Comparison of ENCODE assay signal across 9 mouse cellular contexts in genomic region chr14:28506376-28506831, GRCm38 (mm10). TPM values are rescaled to one million over a fixed set of nuclear protein-coding genes. Genes with fewer than 3 reads are reported as not detected.
DNase-seq lines count a peak whose midpoint lies in the region; ATAC-seq and TF ChIP-seq lines count a peak whose summit lies in the region.
"Had no signal": no experiment of that assay in that cellular context is flagged by ENCODE, and none has a peak within 500 bp of the region (broad histone marks: within the 10 kb centered on the region; RNA-seq: fewer than 3 reads in every experiment).

No protein-coding gene starts in this region.

- H3K36me3 ChIP-seq in E14TG2a.4 (ENCODE audit: insufficient read depth, low read length) (no peaks in the 10 kb centered on the region), myocyte (ENCODE audit: control insufficient read depth, insufficient read depth) (no peaks in the 10 kb centered on the region)
- H3K36me3 ChIP-seq in forebrain, embryonic 14.5 days (ENCODE audit: control insufficient read depth, insufficient read depth, low read length), result no peaks in the 10 kb centered on the region
- no peaks in the 10 kb centered on the region for H3K36me3 ChIP-seq in limb, embryonic 13.5 days

- no peaks in the 10 kb centered on the region for H3K9me3 ChIP-seq in E14TG2a.4 (ENCODE audit: low read length)
- H3K9me3 ChIP-seq in forebrain, embryonic 14.5 days (replicated peaks; ENCODE audit: control insufficient read depth, low read length), result no peaks in the 10 kb centered on the region
- no peaks in the 10 kb centered on the region for H3K9me3 ChIP-seq in limb, embryonic 13.5 days

- H3K79me2 ChIP-seq in myocyte (ENCODE audit: control insufficient read depth, insufficient read depth), result no peaks in the 10 kb centered on the region

- H3K9ac ChIP-seq in forebrain, embryonic 14.5 days (ENCODE audit: low read length), result peak overlapping the region; percentile 71
- H3K9ac ChIP-seq in limb, embryonic 13.5 days, result peak overlapping the region; percentile 99

- peaks cover 64% of the 10 kb centered on the region for H3K4me1 ChIP-seq in E14TG2a.4 (replicated peaks; ENCODE audit: low read depth, low read length)
- peaks cover 30% of the 10 kb centered on the region for H3K4me1 ChIP-seq in forebrain, embryonic 14.5 days (ENCODE audit: control insufficient read depth, insufficient read depth, low read length)
- H3K4me1 ChIP-seq in limb, embryonic 13.5 days, result peaks cover 51% of the 10 kb centered on the region

- peaks cover 99% of the 10 kb centered on the region for H3K27me3 ChIP-seq in E14TG2a.4 (ENCODE audit: insufficient read depth, low read length)
- peaks cover 39% of the 10 kb centered on the region for H3K27me3 ChIP-seq in forebrain, embryonic 14.5 days (replicated peaks; ENCODE audit: control insufficient read depth, insufficient read depth, low read length)
- H3K27me3 ChIP-seq in limb, embryonic 13.5 days, result no peaks in the 10 kb centered on the region
- H3K27me3 ChIP-seq in myocyte (ENCODE audit: control insufficient read depth, insufficient read depth, insufficient read length), result peaks cover 25% of the 10 kb centered on the region

- WGBS in forebrain, embryonic 14.5 days, result under 1% methylated on average over 29 of the region's 29 CpGs
- under 1% methylated on average over 29 of the region's 29 CpGs for WGBS in limb, embryonic 13.5 days

- peak; percentile 11; the same call in 1 of the 2 replicates for ATAC-seq in forebrain, embryonic 14.5 days
- ATAC-seq in limb, embryonic 13.5 days (ENCODE audit: low FRiP score, low read depth), result no peak
- no peak for ATAC-seq in granulocyte monocyte progenitor cell, adult 5-6 weeks (replicated peaks; ENCODE audit: poor library complexity, severe bottlenecking)

- no peak for TF ChIP-seq CTCF in E14TG2a.4 (conservative IDR thresholded peaks at IDR 0.05; ENCODE audit: low read length)

- no peak for TF ChIP-seq POLR2A in myocyte (IDR thresholded peaks at IDR 0.05; ENCODE audit: insufficient read length, low read depth)

- peak overlapping the region; percentile 93 for H3K4me2 ChIP-seq in forebrain, embryonic 14.5 days (ENCODE audit: low read length)
- peak overlapping the region; percentile 90 for H3K4me2 ChIP-seq in limb, embryonic 13.5 days (replicated peaks)
- peak overlapping the region; percentile 32 for H3K4me2 ChIP-seq in myocyte (ENCODE audit: low read depth)

- H3ac ChIP-seq in myocyte (ENCODE audit: control insufficient read depth, insufficient read length), result no peak overlapping the region

- 0 out of 2 replicates have a peak overlapping the region, but pooled peaks have one; percentile 33 for H3K27ac ChIP-seq in forebrain, embryonic 14.5 days (ENCODE audit: low read depth, low read length)
- H3K27ac ChIP-seq in limb, embryonic 13.5 days, result peak overlapping the region; percentile 100

- peak; percentile 37 for DNase-seq in ZHBTc4 (ENCODE audit: low read depth, low spot score)
- peak; percentile 60 for DNase-seq in forebrain, embryonic 14.5 days (ENCODE audit: low spot score)
- DNase-seq in heart, postnatal 4 days, result peak; percentile 65
- DNase-seq in cerebellum, adult 11-12 months, result no peak

- peak overlapping the region; percentile 73 for H3K4me3 ChIP-seq in E14TG2a.4 (replicated peaks; ENCODE audit: low read length)
- peak overlapping the region; percentile 53 for H3K4me3 ChIP-seq in forebrain, embryonic 14.5 days (ENCODE audit: low read depth, low read length)
- H3K4me3 ChIP-seq in limb, embryonic 13.5 days, result peak overlapping the region; percentile 89
- H3K4me3 ChIP-seq in myocyte, result peak overlapping the region; percentile 20

TF ChIP-seq in myocyte, 11 proteins besides CTCF, POLR2A, EP300 and RAD21:
- TF ChIP-seq TCF12 (IDR thresholded peaks at IDR 0.05; ENCODE audit: insufficient read depth, poor library complexity, severe bottlenecking) (no peak), POLR2AphosphoS2 (IDR thresholded peaks at IDR 0.05; ENCODE audit: insufficient read length, low read depth) (no peak), E2F4 (IDR thresholded peaks at IDR 0.05; ENCODE audit: insufficient read depth) (no peak), USF1 (IDR thresholded peaks at IDR 0.05; ENCODE audit: low read depth) (no peak), REST (IDR thresholded peaks at IDR 0.05; ENCODE audit: insufficient read depth, insufficient read length) (no peak), MYOG (IDR thresholded peaks at IDR 0.05; ENCODE audit: control insufficient read depth in 1 of 3, insufficient read depth in 1 of 3, insufficient read length in 2 of 3, low read depth in 2 of 3) (no peak), MYOD1 (IDR thresholded peaks at IDR 0.05; ENCODE audit: control insufficient read depth in 1 of 3, insufficient read length in 2 of 3, low read depth in 2 of 3) (no peak), MAX (IDR thresholded peaks at IDR 0.05; ENCODE audit: low read depth) (no peak), CEBPB (IDR thresholded peaks at IDR 0.05; ENCODE audit: insufficient read depth, poor library complexity, severe bottlenecking) (no peak), TCF3 (IDR thresholded peaks at IDR 0.05; ENCODE audit: insufficient read length, low read depth) (no peak)

RNA-seq across cellular contexts. Expression of gene Wnt5a, which starts 1.9 kb away (rescaled TPM):
- 12.5 and 14.1 TPM in 2 replicates for polyA plus RNA-seq in forebrain, embryonic 14.5 days (2014; fragmentation: Nextera tagmentation; extraction: Ambion mirVana)
- total RNA-seq in heart, postnatal 4 days (2021), result 10 to 100 TPM; 12.7 to 13.5 TPM
- polyA plus RNA-seq in limb, embryonic 13.5 days (2015; fragmentation: Nextera tagmentation; extraction: Ambion mirVana), result 137 and 154 TPM in 2 replicates
- 1.3 TPM for polyA plus RNA-seq in myocyte (2012; fragmentation: generic; extraction: Trizol)
- not detected in 2 replicates for total RNA-seq in granulocyte monocyte progenitor cell, adult 5-6 weeks (2014; fragmentation: Nextera tagmentation)
- not detected in 2 replicates for total RNA-seq in granulocyte monocyte progenitor cell, adult 5-6 weeks (2017)
- total RNA-seq: common myeloid progenitor, adult 5-6 weeks had no signal

Comparison
In these comparisons a context has a peak if more than half of its experiments do, and no peak if none do; other contexts are left out.
1. H3K4me3 ChIP-seq: peak in every context shown above with its lines; median percentile 89 in limb, embryonic 13.5 days; 73 in E14TG2a.4; 53 in forebrain, embryonic 14.5 days; 20 in myocyte.
2. H3K4me2 ChIP-seq: peak in every context shown above with its lines; median percentile 93 in forebrain, embryonic 14.5 days; 90 in limb, embryonic 13.5 days; 32 in myocyte.